Mouse (Mus musculus) myocyte (in vitro differentiated cells): ENCODE data around the gene Uaca. TPM values are rescaled to one million over a fixed set of nuclear protein-coding genes. Genes with fewer than 3 reads are reported as not detected.

ENCODE experiments used
- H3K27me3 ChIP-seq: one replicate; pipeline ENCODE4 v1.6.1; 2011; ENCODE audit not compliant: control insufficient read depth, insufficient read depth, insufficient read length
- H3K36me3 ChIP-seq: one replicate; pipeline ENCODE4 v1.6.1; 2011; ENCODE audit not compliant: control insufficient read depth, insufficient read depth
- H3K4me2 ChIP-seq: one replicate; pipeline ENCODE4 v1.6.1; 2011; ENCODE audit warnings: low read depth, control low read depth
- H3K4me3 ChIP-seq: one replicate; pipeline ENCODE4 v1.5.1; 2011; ENCODE audit warnings: mild to moderate bottlenecking, control low read depth, moderate library complexity
- H3K79me2 ChIP-seq: one replicate; pipeline ENCODE4 v1.6.1; 2011; ENCODE audit not compliant: control insufficient read depth, insufficient read depth
- H3ac ChIP-seq: one replicate; pipeline ENCODE4 v1.6.1; 2011; ENCODE audit not compliant: control insufficient read depth, insufficient read length
- CEBPB ChIP-seq: IDR thresholded peaks from 2 replicates; pipeline ENCODE4 v1.6.1; 2011; ENCODE audit warnings: mild to moderate bottlenecking, moderate library complexity; ENCODE audit not compliant: poor library complexity, insufficient read depth, severe bottlenecking
- E2F4 ChIP-seq: IDR thresholded peaks from one replicate; pipeline ENCODE4 v1.6.1; 2011; ENCODE audit warnings: mild to moderate bottlenecking, control low read depth, moderate library complexity; ENCODE audit not compliant: insufficient read depth
- MAX ChIP-seq: IDR thresholded peaks from one replicate; pipeline ENCODE4 v1.6.1; 2011; ENCODE audit warnings: low read depth, mild to moderate bottlenecking, control low read depth
- MYOD1 ChIP-seq, 3 experiments: IDR thresholded peaks; one replicate each; pipeline ENCODE4 v1.6.1; 2011; ENCODE audit warnings: control low read depth in 2 of 3, low read depth in 2 of 3, mild to moderate bottlenecking in 2 of 3, moderate library complexity in 1 of 3; ENCODE audit not compliant: insufficient read length in 2 of 3, control insufficient read depth in 1 of 3
- MYOG ChIP-seq, 3 experiments: IDR thresholded peaks; one replicate each; pipeline ENCODE4 v1.6.1; 2011; ENCODE audit warnings: control low read depth in 2 of 3, low read depth in 2 of 3, mild to moderate bottlenecking in 2 of 3; ENCODE audit not compliant: insufficient read length in 2 of 3, control insufficient read depth in 1 of 3, insufficient read depth in 1 of 3
- POLR2A ChIP-seq: IDR thresholded peaks from one replicate; pipeline ENCODE4 v1.6.1; 2011; ENCODE audit warnings: low read depth, mild to moderate bottlenecking, control low read depth, moderate library complexity; ENCODE audit not compliant: insufficient read length
- POLR2AphosphoS2 ChIP-seq: IDR thresholded peaks from one replicate; pipeline ENCODE4 v1.6.1; 2011; ENCODE audit warnings: low read depth, control low read depth; ENCODE audit not compliant: insufficient read length
- REST ChIP-seq: IDR thresholded peaks from one replicate; pipeline ENCODE4 v1.6.1; 2011; ENCODE audit warnings: mild to moderate bottlenecking, control low read depth, moderate library complexity; ENCODE audit not compliant: insufficient read depth, insufficient read length
- SRF ChIP-seq: IDR thresholded peaks from one replicate; pipeline ENCODE4 v1.6.1; 2011; ENCODE audit warnings: low read depth; ENCODE audit not compliant: control insufficient read depth, insufficient read length
- TCF12 ChIP-seq: IDR thresholded peaks from one replicate; pipeline ENCODE4 v1.6.1; 2011; ENCODE audit warnings: mild to moderate bottlenecking, control low read depth; ENCODE audit not compliant: poor library complexity, insufficient read depth, severe bottlenecking
- TCF3 ChIP-seq: IDR thresholded peaks from one replicate; pipeline ENCODE4 v1.6.1; 2011; ENCODE audit warnings: low read depth, control low read depth; ENCODE audit not compliant: insufficient read length
- USF1 ChIP-seq: IDR thresholded peaks from one replicate; pipeline ENCODE4 v1.6.1; 2011; ENCODE audit warnings: low read depth, mild to moderate bottlenecking, control low read depth, moderate library complexity
- polyA plus RNA-seq: library from polyadenylated mRNA; unstranded; fragments of >200 nt; fragmentation: generic; extraction: Trizol; gene quantifications from one replicate; pipeline ENCODE4 v1.2.1, GENCODE M21; 2012; ENCODE audit warnings: missing spikeins

The Uaca gene
- polyA plus RNA-seq, 1 experiment: 7.4 TPM

DNA sequence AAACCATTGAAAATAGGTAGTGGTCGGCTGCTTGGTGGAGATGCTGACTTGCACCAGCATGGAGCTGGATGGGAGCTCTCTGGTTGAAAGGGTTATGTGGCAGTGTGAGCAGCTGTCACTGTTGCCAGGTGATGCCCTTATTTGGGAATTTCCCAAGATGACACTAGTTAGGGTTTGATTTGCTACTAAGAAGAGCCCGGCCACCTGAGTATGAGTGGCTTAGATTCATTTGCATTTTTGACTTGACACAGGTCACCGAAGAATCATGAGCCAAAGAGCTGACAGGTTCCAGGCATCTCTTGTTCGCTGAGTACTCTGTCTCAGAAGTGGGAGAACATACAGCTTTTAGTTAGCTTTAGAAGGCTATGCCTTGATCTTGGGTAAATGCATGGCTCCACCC lies 9.3 kb upstream of the Uaca start:
- H3K27me3 ChIP-seq: no peaks in the 10 kb centered on the region
- no peaks in the 10 kb centered on the region for H3K79me2 ChIP-seq
- no peak for TF ChIP-seq CEBPB
- no peak for TF ChIP-seq USF1
- TF ChIP-seq REST: no peak
- TF ChIP-seq TCF3: no peak
- no peak for TF ChIP-seq MYOG (IDR thresholded peaks at IDR 0.05; ENCODE audit: control insufficient read depth in 1 of 3, insufficient read depth in 1 of 3, insufficient read length in 2 of 3, low read depth in 2 of 3)
- TF ChIP-seq TCF12: no peak
- TF ChIP-seq SRF: no peak
- no peak for TF ChIP-seq MYOD1 (IDR thresholded peaks at IDR 0.05; ENCODE audit: control insufficient read depth in 1 of 3, insufficient read length in 2 of 3, low read depth in 2 of 3)
- no peak for TF ChIP-seq POLR2A
- TF ChIP-seq MAX: no peak
- no peak for TF ChIP-seq POLR2AphosphoS2
- no peak for TF ChIP-seq E2F4
- no peak overlapping the region for H3K4me3 ChIP-seq
- no peaks in the 10 kb centered on the region for H3K36me3 ChIP-seq
- no peak overlapping the region for H3ac ChIP-seq
- H3K4me2 ChIP-seq: no peak overlapping the region

GRCm38 (mm10) chr9:60787517-60788110 lies 6.7 kb upstream of the Uaca start:
- Histone ChIP-seq H3K27me3 (no peaks in the 10 kb centered on the region), H3K79me2 (no peaks in the 10 kb centered on the region)
- TF ChIP-seq TCF3: no peak
- TF ChIP-seq USF1: no peak
- TF ChIP-seq POLR2AphosphoS2: no peak
- TF ChIP-seq CEBPB: no peak
- no peak for TF ChIP-seq E2F4
- no peak for TF ChIP-seq POLR2A
- no peak for TF ChIP-seq TCF12
- no peak for TF ChIP-seq MAX
- no peak for TF ChIP-seq SRF
- TF ChIP-seq REST: no peak
- TF ChIP-seq MYOG (IDR thresholded peaks at IDR 0.05; ENCODE audit: control insufficient read depth in 1 of 3, insufficient read depth in 1 of 3, insufficient read length in 2 of 3, low read depth in 2 of 3): no peak
- no peak for TF ChIP-seq MYOD1 (IDR thresholded peaks at IDR 0.05; ENCODE audit: control insufficient read depth in 1 of 3, insufficient read length in 2 of 3, low read depth in 2 of 3)

GRCm38 (mm10) chr9:60790282-60790681 lies 4.1 kb upstream of the Uaca start:
- Histone ChIP-seq H3K4me2 (no peak overlapping the region), H3K79me2 (no peaks in the 10 kb centered on the region), H3K27me3 (no peaks in the 10 kb centered on the region), H3K4me3 (no peak overlapping the region), H3ac (no peak overlapping the region), H3K36me3 (no peaks in the 10 kb centered on the region)
- TF ChIP-seq POLR2AphosphoS2: no peak
- TF ChIP-seq SRF: no peak
- no peak for TF ChIP-seq POLR2A
- TF ChIP-seq MYOG (IDR thresholded peaks at IDR 0.05; ENCODE audit: control insufficient read depth in 1 of 3, insufficient read depth in 1 of 3, insufficient read length in 2 of 3, low read depth in 2 of 3): no peak
- TF ChIP-seq CEBPB: no peak
- TF ChIP-seq USF1: no peak
- no peak for TF ChIP-seq E2F4
- TF ChIP-seq TCF3: no peak
- TF ChIP-seq REST: no peak
- no peak for TF ChIP-seq MAX
- no peak for TF ChIP-seq MYOD1 (IDR thresholded peaks at IDR 0.05; ENCODE audit: control insufficient read depth in 1 of 3, insufficient read length in 2 of 3, low read depth in 2 of 3)
- no peak for TF ChIP-seq TCF12

More at GRCm38 (mm10) chr9:60787517-60788110, 6.7 kb upstream of the Uaca start:
- Histone ChIP-seq H3K36me3 (no peaks in the 10 kb centered on the region), H3K4me2 (no peak overlapping the region), H3K4me3 (no peak overlapping the region), H3ac (no peak overlapping the region)

DNA sequence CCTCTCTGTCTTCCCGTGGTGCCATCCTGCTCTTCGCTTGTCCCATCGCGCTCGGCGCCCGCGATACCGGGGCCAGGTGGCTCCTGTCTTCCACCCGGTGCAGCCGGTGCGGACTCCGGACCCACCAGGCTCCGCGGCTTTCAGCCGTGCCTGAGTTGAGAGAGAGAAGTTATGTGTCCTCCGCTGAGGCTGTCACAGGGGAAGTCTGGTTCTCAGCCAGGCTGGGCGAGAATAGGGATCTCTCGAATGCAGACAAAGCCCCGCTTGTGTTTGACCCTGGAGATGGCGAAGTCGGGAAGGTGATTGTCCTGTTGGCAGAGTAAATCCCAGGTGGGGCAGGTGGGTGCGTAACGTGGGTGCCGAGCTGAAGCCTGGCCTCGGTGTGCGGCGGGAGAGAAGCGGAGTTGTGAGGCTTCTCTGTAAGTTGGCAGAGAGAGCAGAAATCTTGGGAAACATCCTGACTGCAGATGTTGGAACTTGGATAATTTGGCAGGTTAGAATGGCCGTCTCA lies 554 bp downstream of the Uaca start:
- Histone ChIP-seq H3K4me2 (peak overlapping the region; percentile 93), H3K79me2 (no peaks in the 10 kb centered on the region), H3K36me3 (no peaks in the 10 kb centered on the region), H3K4me3 (peak overlapping the region; percentile 65), H3ac (peak overlapping the region; percentile 4), H3K27me3 (no peaks in the 10 kb centered on the region)
- no peak for TF ChIP-seq POLR2AphosphoS2
- TF ChIP-seq POLR2A: no peak
- no peak for TF ChIP-seq REST
- TF ChIP-seq E2F4: no peak
- no peak for TF ChIP-seq MAX
- TF ChIP-seq CEBPB: no peak
- no peak for TF ChIP-seq MYOG (IDR thresholded peaks at IDR 0.05; ENCODE audit: control insufficient read depth in 1 of 3, insufficient read depth in 1 of 3, insufficient read length in 2 of 3, low read depth in 2 of 3)
- no peak for TF ChIP-seq SRF
- TF ChIP-seq TCF3: no peak
- TF ChIP-seq TCF12: no peak
- no peak for TF ChIP-seq USF1

DNA sequence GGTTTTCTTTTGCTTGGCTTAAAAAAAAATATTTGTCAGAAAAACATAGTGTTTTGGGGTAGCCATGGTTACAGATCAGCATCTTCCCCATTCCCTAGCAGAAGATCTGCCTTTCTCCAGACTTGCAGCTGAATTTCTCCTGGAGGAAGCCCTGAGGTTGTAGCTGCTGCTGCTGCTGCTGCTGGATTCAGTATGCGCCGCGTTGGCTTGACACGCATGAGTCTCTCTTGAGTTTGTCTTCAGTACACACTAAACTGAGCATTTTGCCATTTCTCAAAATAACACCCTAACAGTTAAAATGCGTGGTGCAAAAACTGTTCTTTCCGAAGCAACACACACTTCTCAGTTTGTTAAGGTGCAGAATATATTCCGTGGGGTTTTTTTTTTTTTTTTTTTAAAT lies 1.7 kb downstream of the Uaca start:
- H3K4me2 ChIP-seq: no peak overlapping the region
- no peaks in the 10 kb centered on the region for H3K27me3 ChIP-seq
- no peaks in the 10 kb centered on the region for H3K36me3 ChIP-seq
- no peak for TF ChIP-seq POLR2AphosphoS2
- no peak for TF ChIP-seq SRF
- TF ChIP-seq TCF12: no peak
- no peak for TF ChIP-seq TCF3
- no peak for TF ChIP-seq MAX
- no peak for TF ChIP-seq POLR2A
- no peak overlapping the region for H3ac ChIP-seq
- no peaks in the 10 kb centered on the region for H3K79me2 ChIP-seq
- no peak overlapping the region for H3K4me3 ChIP-seq
